Mouse (Mus musculus) WW6 (cell line): ENCODE measurements around the gene Ndufa3.
"Not testable (repeated sequence)": the region's sequence is repeated elsewhere in the genome, so short reads cannot be mapped to it uniquely, and the experiment has no call there.

Source experiments
- DNase-seq: peaks from one replicate; pipeline ENCODE4 v3.0.0-alpha.2; 2013; ENCODE audit warnings: low read depth, low spot score

The Ndufa3 gene

DNA sequence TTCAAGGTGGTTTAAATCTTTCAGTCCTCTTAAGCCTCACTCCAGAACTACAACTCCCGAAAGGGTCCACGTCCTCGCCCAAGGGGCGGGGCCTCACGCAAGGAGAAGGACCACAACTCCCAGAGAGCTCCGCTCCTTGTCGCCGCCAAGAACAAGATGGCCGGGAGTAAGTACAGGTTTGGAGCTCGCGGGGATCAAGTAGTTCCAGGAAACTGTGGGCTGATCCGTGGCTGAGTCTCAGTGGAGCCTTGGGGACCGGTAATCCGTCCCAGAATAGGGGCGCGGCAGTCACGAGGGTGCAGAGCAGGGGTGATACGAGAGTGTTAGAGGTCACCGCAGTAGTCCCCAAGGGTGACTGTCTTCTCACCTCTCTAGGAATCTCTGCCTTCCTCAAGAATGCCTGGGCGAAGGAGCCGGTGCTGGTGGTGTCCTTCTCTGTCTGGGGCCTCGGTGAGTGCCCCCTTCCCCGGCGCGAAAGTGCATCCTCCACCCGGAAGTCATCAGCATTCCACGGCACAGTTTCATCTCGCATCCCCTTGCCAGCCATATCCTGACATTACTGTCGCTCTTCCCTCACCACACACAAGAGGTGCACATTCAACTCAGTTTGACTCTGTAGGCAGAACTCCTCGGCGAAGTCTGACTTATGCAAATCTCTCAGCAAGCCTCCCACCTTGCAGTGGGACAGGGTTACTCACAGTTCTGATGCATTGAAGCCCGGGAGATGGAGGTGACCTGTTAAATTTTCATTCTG lies at the start of gene Ndufa3:
Gene Ndufa3 (plus strand): TSS at position 132 of the 754 bp plus-strand sequence.
- DNase-seq = peak; percentile 86

DNA sequence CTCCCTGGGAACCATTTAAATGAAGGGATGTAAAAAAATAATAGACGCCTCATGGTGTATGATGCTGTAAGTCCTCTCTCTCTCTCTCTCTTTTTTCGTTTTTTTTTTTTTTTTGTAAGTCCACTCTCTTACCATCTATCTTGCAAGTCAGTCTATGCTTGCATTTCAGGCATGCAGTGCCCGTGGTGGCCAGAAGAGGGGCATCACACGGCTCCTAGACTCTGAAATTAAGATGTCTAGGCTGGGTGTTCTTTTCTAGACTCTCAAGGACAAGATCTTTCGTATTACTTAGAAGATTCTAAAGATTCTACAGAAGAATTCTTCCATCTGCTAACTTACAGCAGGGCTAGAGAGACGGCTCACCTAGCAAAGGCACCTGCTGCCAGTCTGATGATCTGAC lies 47.4 kb upstream of the Ndufa3 start:
- no peak for DNase-seq

DNA sequence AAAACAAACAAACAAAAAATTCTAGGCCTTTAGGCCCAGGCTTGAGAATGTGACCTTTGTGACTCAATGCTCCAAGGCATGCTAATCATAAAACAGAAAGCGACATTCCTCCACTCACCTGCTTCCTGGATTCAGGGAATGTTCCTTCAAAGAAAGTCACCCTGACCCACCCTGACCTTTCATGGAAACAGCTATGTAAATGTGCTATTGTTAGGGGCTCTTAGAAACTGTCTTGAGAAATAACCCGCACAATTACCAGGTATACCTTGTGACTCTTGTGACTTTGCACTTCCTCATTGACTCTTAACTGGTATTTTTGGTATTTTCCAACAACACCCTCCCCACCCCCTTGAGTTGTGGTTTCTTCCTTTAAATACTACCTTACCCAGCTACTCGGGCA lies 46.6 kb upstream of the Ndufa3 start:
- not testable (repeated sequence) for DNase-seq

DNA sequence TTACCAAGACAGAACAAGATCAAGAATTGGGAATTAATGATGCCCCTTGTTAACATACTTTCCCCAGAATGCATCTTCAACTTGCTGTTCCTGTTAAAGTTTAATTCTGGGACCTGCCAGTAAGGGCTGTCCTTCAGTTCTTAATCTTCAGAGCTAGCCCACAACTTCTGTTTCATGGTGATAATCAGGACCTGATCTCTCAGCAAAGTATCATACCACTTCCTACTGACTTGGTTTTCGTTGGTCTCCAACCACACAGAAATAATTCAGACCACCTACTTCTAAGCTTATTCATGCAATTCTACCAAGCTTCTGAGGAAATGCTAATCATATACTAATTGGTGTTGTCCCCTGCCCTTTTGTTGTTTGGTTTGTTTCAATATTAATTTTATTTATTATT lies 45.3 kb upstream of the Ndufa3 start:
- DNase-seq = no peak

DNA sequence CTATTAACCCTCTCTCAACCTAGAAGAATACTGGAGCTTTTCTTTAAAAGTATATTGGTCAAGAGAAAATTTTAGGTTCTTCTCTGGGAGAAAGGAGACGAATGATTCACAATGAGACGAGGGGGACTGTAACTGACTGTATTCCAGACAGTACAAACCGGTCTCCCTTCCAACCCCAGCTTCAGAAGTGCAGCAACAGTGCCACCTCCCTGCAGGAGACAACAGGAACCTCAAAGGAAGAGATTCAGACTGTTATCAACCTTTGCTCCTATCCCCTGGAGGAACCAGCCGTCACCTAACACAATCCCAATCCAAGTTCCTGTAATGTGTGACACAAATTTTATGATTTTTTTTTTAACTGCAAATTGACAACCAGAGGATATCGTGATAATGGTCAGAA lies 43.0 kb upstream of the Ndufa3 start:
- no peak for DNase-seq

DNA sequence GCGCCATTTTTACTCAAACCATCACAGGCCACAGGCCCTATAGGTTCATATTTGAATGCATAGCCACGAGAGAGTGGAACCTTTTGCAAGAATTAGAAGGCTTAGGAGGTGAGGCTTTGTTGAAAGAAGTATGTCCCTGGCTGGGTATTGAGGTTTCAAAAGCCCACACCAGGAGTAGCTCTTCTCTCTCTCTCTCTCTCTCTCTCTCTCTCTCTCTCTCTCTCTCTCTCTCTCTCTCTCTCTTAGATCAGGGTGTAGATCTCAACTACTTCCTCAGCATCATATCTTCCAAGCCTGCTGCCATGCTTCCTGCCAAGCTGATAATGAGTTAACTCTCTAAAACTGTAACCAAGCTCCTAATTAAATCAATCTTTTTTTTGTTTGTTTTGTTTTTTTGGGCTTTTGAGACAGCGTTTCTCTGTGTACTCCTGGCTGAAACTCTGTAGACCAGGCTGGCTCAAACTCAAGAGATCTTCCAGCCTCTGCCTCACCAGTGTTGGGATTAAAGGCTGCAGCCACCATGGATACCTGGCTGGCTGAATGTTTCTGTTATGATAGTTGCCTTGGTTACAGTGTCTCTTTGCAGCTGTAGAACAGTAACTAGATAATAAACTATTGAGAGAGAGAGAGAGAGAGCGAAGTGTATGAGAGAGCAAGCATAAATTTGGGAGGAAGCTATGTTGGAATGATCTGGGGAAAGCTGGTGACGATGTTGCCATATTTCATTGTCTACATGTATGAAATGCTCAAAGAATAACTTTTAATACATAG lies 40.6 kb upstream of the Ndufa3 start:
- no peak for DNase-seq

DNA sequence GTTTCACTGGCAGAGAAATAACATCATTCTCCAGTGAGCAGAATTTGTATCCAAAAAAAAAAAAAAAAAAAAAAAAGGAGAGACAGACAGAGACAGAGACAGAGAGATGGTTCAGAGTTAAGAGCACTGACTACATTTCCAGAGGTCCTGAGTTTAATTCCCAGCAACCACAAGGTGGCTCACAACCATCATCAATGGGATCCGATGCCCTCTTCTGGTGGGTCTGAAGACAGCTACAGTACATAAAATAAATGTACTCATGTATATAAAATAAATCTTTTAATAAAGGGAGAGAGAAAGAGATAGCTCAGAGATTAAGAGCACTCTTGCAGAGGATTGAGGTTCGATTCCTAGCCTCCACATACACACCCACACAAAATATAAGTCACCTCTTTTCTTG lies 39.0 kb upstream of the Ndufa3 start:
- DNase-seq = no peak

DNA sequence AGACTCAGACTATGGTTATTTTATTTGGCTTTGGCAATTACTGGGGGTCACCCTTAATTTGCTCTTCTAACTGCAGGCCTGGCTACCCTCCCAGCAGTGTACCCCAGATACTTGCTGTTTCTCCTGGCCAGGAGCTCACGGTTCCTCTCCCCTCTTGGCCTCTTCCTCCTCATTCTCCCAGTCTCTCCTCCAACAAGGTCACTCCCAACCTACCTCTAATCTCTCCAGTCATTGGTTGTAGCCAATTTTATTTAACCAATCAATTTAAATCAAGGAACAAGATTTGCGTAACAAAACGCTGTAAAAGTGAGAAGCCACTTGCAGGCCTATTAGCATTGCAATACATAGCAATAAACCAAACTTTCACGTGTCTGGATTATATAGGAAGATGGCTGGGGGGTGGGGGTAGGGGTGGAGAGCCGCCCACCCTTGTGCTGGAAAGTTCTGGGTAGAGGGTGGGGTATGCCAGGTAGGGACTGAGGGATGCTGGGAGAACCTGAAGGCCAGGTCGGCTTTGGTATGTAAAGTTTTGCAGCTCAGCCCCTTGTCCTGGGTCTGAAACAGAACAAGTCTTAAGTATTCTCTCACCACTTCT lies 38.1 kb upstream of the Ndufa3 start:
- DNase-seq = no peak

DNA sequence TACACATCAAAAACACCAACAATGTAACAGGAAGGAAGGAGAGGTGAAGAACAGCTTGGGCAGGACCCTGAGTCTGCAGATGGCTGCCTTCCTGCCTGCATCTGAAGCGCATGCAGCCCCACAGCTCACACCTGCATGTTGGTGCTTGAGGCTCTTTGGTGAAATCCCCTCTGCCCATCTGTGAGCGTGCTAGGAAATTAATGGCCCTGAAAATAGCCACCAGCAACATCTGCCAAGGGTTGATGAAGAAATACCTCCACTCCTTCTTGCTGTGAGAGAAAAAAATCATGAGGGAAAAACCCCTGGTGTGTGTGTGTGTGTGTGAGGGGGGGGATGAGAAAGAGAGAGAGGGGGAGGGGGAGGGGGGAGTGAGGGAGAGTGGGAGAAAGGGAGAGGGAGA lies 37.1 kb upstream of the Ndufa3 start:
- DNase-seq = no peak

DNA sequence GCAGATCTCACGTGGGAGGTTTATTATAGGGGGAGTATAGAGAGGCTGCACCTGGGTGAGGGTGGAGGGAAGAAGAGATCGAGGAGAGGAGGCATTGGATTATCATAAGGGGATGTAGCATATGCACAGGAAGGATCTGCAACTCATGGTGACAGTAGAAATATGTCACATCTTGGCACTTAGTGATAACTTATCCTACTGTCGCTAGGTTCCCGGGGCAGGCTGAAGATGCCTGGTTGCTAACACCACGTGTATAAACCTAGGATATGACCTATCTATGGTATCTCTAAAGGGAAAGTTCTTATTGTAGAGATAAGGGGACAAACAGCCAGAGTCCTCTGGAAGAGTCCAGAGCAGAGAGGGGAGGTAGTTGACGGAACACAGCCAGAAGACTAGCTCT lies 31.4 kb upstream of the Ndufa3 start:
- no peak for DNase-seq

DNA sequence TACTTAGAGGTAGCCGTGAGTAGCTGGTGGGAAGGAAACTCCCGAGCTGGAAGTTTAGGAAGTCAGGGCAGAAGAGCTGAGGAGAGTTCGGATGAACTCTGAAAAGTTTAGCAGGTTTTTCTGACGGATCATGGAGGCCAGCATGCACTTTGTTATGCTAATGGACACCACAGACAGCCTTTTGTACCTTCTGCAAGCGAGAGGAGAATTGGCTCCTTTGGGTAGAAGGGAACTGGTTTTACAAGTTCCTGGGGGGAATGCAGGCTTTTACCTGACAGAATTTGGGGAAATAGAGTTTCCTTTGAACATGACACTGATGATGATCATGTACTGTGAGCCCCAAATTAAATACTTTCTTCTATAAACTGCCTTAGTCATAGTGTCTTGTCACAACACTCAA lies 30.9 kb upstream of the Ndufa3 start:
- DNase-seq = no peak

DNA sequence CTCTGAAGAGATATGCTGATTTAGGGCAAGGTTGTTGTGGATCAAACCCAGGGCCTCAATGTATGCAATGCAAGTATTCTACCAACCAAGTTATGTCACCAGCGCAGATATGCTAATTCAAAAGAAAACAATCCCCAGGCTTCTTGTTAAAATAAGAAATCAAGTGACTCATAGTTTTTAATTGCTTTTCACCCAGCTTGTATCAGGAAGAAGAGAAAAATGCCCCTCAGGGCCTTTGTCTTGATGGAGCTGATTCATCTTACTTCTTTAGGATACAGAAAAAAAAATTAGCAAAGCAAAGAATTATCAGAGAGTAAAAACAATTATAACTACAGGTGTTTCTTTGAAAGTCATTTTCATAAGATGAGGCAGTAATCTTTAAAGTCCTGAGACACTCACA lies 29.9 kb upstream of the Ndufa3 start:
- DNase-seq = no peak

DNA sequence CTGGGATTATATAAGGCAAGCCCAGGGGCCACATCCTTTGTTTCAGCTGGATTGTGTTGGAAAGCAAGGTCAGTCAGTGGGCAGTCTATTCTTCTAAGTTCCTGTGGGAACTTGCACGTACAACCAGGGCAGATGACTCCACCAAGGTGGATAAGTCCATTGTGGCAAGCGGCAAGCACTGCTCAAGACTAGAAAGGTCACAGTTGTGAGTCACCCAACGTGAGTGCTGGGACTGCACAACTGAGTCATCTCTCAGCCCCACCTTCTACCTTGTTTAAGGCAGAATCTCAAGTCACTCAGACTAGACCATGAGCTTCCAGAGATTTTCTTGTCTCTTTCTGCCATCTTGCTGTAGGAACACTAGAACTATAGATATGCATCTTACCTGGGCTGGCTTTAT lies 26.6 kb upstream of the Ndufa3 start:
- DNase-seq = no peak

DNA sequence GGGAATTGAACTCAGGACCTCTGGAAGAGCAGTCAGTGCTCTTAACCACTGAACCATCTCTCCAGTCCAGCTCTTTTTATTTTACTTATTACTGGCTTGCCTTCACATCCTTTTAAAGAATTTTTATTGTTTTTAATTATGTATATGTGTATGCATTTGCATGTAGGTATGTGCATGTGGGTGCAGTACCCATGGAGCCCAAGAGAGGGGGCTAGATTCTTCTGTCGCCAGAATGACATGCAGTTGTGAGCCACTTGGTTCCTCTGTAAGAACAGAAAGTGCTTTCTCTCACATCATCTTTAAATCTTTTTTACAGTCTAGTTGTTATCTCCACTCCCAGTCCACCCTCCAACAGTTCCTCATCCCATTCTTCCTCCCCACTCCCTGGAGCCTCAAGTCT lies 25.6 kb upstream of the Ndufa3 start:
- no peak for DNase-seq

DNA sequence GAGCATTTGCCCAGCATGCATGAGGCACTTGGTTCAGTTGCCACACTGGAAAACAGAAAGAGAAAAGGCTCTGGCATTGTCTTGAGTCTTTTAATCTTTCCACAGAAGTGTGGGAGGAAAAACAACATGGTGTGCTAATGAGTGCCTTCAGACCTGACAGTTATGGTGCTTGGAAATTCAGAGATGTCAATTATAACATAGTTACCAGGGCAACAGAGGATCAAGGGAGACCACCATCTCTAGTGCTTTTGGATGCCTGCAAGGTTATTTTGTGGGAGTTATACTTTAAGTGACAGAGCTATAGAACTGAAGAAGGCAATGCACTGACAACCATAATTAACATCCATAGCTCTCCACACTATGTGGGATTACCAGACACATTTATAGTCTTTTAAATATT lies 23.3 kb upstream of the Ndufa3 start:
- DNase-seq = no peak

DNA sequence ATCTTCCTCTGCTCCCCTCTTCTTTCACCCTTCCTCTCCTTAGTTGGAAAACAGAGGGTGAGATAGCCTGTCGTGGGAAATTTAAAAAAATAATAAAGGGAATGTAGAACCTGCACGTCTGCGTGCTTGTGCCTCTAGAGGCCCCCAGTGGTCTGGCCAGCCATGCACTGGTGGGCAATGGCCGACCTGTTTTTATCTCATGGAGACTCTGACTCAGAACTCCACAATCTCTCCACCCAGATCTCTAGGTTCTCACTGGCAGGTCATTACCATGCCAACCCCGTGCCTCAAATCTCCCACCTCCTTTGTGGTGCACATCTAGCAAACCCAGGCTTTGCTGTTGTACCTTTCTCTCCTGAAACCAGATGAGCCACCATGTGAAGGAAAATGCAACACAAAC lies 22.5 kb upstream of the Ndufa3 start:
- no peak for DNase-seq

DNA sequence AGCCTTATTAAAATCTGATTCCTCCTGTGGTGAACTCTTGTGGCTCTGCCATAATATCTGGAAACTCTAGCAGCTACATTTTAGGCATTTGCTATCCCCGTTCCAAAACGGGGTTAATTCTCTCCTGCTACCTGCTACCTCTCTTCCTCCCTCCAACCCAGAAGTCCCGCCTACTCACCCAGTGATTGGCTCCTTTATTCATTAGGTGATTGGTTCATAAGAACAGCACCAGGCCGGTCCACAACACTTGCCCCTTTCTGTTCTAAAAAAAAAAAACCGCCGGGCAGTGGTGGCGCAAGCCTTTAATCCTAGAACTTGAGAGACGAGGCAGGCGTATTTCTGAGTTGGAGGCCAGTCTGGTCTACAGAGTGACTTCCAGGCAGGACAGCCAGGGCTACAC lies 22.0 kb upstream of the Ndufa3 start:
- DNase-seq = no peak

DNA sequence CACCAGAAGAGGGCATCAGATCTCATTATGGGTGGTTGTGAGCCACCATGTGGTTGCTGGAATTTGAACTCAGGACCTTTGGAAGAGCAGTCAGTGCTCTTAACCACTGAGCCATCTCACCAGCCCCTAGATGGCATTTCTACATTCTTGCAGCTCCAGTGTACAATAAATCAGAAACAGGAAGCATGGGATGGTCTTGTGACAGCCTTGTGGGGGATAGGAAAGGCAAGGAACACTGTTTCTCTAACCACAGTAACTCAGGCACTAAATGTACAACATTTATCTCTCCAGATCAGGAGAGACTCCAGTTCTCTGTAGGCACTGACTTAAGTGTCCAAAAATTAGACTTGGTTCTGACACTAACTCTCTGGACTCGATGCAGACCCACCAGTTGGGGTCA lies 19.4 kb upstream of the Ndufa3 start:
- DNase-seq = not testable (repeated sequence)

DNA sequence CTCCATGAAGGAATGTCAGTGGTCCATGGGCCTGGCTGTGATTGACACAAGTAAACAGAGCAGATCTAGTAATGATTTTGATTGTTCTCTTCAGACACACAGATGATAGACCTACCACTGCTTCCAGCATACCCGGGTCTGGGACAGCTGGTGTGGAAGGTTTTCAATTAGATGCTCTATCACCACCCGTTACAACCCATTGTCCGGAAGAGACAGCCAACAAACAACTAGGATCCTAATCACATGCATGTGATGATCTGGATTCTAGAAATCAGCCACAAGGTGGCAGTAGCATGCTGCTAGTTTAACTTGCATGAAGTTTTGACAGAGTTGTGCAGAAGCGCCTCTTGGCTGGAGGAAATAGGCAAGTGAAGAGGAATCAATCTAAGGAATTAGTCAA lies 16.1 kb upstream of the Ndufa3 start:
- peak; percentile 67 for DNase-seq

DNA sequence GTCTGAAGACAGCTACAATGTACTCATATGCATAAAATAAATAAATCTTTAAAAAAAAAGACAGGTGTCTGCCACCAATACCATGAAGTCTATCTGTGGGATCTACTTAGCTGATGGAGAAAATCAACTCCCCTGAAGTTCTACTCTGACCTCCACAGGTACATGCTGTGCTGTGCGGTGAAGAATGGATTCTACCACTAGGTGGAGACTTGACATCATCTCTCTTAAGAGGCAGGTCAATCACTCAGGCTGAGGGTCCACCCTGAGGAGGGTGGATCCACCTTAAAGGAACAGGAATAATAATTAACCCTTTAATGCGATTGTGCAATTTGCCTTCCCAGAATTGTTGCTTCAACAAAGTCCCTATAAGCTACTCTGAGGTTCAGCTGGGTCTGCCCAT lies 10.4 kb upstream of the Ndufa3 start:
- peak; percentile 67 for DNase-seq

DNA sequence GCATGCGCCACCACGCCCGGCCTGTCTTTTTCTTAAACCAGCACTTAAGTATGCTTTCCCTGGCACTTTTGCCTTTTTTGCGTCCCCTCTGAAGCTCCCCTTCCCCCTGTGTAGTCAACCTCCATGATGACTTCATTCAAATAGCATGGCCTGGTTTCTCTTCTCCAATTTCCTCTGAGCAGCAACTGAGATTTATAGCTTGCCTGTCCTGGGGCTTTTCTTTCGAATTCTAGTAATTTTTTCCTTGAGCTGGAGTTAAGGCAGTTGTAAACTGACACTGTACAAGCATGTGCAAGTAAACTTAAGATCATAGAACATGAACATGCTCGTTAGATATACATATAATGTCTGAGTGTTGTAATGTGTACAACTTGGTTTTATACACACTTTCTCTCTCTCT lies 9.8 kb upstream of the Ndufa3 start:
- no peak for DNase-seq

DNA sequence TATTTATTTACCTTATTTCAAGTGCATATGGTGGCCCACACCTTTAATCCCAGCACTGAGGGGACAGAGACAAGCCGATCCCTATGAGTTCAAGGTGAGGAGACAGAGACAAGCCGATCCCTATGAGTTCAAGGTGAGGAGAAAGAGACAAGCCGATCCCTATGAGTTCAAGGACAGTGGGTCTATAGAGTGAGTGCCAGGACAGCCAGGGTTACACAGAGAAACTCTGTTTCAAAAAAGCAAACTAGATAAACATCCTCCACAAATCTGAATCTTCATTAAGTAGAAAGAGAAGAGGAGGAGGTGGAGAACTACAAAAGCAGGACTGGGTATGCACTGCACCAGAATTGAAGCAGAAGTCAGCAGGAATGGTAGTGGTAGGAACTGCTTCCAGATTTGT lies 8.5 kb upstream of the Ndufa3 start:
- DNase-seq = no peak

DNA sequence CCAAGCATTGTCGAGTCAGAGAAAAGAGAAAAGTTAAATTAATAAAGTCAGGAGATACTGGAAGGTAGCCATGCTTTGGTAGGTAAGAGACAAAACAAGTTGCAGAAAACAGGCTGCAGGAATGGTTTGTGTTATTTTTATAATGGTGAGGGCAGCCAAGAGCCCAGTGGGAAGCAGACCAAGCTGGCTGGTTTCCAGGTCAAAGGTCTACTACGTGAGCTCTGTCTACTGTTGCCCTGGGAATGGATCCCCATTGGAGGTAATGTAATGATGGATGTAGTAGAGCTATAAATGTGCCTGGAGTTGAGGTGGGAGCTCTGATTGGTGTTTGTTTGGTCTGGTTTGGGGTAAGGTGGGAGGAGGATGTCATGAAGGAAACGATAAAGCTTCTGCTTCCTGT lies 8.1 kb upstream of the Ndufa3 start:
- no peak for DNase-seq
